Mouse (Mus musculus): ENCODE data around the gene Ccr9. TPM values are rescaled to one million over a fixed set of nuclear protein-coding genes. Genes with fewer than 3 reads are reported as not detected.

Gene Ccr9
- polyA plus RNA-seq, 1 experiment = 7.1 TPM

DNA sequence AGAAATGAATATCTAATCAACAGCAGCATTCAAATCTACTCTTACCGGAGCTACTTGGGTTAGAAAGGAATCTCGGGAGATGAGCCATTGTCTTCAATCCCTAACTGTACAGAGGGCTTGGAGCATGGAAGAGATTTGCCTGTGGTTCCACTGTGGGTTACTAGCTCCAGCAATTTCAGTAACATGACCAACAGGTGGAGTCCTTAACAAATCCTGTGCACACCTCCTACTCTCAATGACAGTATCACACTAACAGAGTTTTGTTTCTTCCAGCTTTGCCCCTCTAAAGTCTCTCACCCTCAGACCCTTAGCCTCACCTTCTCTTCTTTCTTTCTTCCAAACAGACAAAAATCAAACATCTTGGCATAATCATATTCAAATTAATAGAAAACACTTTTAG lies 34.9 kb downstream of the Ccr9 start:
- peaks cover 8% of the 10 kb centered on the region; the same call in 1 of the 2 replicates for H3K36me3 ChIP-seq (ENCODE audit: control insufficient read depth, insufficient read depth, low read length)
- peaks cover 5% of the 10 kb centered on the region; the same call in 1 of the 2 replicates for H3K4me1 ChIP-seq (ENCODE audit: control insufficient read depth, insufficient read depth, insufficient read length, low read length)
- no peak overlapping the region for H3K27ac ChIP-seq (ENCODE audit: insufficient read depth, low read depth, low read length)
- TF ChIP-seq CTCF (IDR thresholded peaks at IDR 0.05; ENCODE audit: extremely low read depth, insufficient read length, insufficient replicate concordance, low read depth, low read length) (no peak), POLR2A (IDR thresholded peaks at IDR 0.05; ENCODE audit: low read depth, low read length) (no peak)
- H3K27me3 ChIP-seq (ENCODE audit: control insufficient read depth, insufficient read depth, low read length) = no peaks in the 10 kb centered on the region
- WGBS = 76% methylated on average over 2 of the region's 2 CpGs
- H3K4me3 ChIP-seq (ENCODE audit: low read depth, low read length) = no peak overlapping the region

DNA sequence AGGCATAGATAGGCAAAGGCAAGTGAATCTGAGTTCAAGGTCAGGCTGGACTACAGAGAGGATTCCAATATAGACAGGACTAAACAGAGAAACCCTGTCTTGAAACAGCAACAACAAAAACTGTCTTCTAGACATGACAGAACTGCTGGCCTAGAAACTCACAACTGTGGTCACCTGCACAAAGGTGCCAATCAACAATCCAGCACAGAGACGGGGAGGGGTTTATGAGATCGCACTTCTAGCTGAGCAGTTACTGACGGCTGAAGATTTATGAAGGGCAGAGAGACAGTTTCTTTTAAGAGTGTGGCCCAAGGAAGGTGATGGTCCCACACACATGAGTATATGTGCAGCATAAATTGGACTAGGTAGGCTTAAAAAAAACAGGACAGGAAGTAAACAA lies 38.1 kb downstream of the Ccr9 start:
- Histone ChIP-seq H3K27ac (ENCODE audit: insufficient read depth, low read depth, low read length) (no peak overlapping the region), H3K36me3 (ENCODE audit: control insufficient read depth, insufficient read depth, low read length) (0 out of 2 replicates have a peak, but pooled peaks cover 4% of the 10 kb centered on the region), H3K27me3 (ENCODE audit: control insufficient read depth, insufficient read depth, low read length) (peaks cover under 1% of the 10 kb centered on the region; the same call in 1 of the 2 replicates), H3K4me1 (ENCODE audit: control insufficient read depth, insufficient read depth, insufficient read length, low read length) (peaks cover 5% of the 10 kb centered on the region; the same call in 1 of the 2 replicates), H3K4me3 (ENCODE audit: low read depth, low read length) (no peak overlapping the region)
- TF ChIP-seq POLR2A (IDR thresholded peaks at IDR 0.05; ENCODE audit: low read depth, low read length) (no peak), CTCF (IDR thresholded peaks at IDR 0.05; ENCODE audit: extremely low read depth, insufficient read length, insufficient replicate concordance, low read depth, low read length) (no peak)
- WGBS = 25% methylated on average over 3 of the region's 3 CpGs

DNA sequence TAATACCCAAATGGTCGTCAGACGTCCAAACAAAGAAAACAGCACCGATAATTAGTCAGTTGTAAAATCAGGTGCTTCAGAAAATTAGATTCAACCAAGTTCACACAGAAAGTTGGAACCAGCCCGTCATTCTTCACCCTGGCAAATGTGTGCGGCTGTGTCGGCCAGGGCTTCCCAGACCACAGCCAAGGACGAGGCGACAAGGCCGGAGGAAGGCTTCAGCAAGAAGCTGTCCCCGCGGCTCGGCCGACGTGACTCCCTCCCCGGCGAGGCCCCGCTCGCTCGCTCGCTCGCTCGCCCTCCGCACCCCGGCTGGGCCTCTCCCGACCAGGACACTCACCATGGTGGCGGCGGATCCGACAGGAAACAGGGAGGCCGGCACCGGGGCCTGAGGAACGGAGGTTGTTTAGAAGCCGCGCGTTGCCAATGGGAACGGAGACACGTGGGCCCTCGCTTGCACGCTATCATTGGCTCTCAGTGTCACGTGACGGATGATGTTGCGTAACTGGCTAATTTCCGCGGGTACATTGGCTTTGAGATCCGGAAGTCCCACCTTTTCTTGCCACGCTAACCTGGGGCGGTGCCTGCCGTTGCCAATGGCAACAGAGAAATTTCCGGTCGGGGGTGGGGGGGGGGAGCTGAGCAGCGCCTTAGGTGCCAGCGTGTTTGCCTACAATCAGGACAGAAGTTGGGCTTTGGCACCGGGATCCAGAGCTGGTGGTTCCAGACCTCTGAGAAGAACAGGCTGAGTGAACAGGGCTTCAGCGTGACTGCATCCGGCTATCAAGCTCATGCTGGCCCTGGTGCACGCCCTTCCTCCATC lies 39.2 kb downstream of the Ccr9 start, which contains the start of gene Lztfl1:
TSS of gene Lztfl1 (minus strand) at position 512 of the 823 bp plus-strand sequence.
- Histone ChIP-seq H3K4me1 (ENCODE audit: control insufficient read depth, insufficient read depth, insufficient read length, low read length) (peaks cover 5% of the 10 kb centered on the region; the same call in 1 of the 2 replicates), H3K27me3 (ENCODE audit: control insufficient read depth, insufficient read depth, low read length) (peaks cover 3% of the 10 kb centered on the region; the same call in 1 of the 2 replicates), H3K27ac (ENCODE audit: insufficient read depth, low read depth, low read length) (peak within 1 kb of the TSS; percentile 32; the same call in 1 of the 2 replicates), H3K36me3 (ENCODE audit: control insufficient read depth, insufficient read depth, low read length) (0 out of 2 replicates have a peak, but pooled peaks cover under 1% of the 10 kb centered on the region), H3K4me3 (ENCODE audit: low read depth, low read length) (peak within 1 kb of the TSS; percentile 83)
- no peak for TF ChIP-seq CTCF (IDR thresholded peaks at IDR 0.05; ENCODE audit: extremely low read depth, insufficient read length, insufficient replicate concordance, low read depth, low read length)
- TF ChIP-seq POLR2A (IDR thresholded peaks at IDR 0.05; ENCODE audit: low read depth, low read length) = no peak; the same call in none of the 2 replicates
- WGBS = under 1% methylated on average over 55 of the region's 55 CpGs

DNA sequence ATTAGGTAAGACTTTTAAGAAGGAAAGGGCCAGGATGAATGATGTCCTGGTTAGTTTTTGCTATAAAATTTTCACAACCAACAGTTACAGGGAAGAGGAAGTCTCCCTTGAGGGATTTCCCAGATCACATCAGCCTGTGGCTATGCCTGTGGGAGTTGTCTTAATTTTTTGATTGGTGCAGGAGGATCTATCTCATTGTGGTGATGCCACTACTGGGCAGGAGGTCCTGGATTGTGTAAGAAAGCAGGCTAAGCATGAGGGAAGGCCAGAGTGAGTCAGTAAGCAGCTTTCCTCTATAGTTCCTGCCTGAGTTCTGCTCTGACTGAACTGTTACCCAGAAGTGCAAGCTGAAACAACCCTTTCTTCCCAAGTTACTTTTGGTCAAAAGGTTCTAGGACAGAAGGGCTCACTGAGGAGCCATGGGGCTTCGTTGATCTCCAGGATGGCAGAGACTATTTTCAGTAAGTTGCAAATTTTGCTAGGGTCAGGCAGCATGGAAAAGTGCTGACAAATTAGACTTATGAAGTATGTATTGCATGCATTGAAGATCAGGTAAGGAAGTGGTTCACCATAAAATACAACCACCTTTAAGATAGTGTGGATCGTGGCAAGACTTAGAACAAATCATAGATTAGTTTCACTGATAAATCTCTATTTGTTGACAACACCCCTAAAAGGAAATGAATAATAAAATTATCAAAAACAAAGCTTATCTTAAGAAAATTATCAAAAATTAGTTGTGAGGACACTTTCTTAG lies 44.7 kb downstream of the Ccr9 start:
- TF ChIP-seq CTCF (IDR thresholded peaks at IDR 0.05; ENCODE audit: extremely low read depth, insufficient read length, insufficient replicate concordance, low read depth, low read length) (no peak), POLR2A (IDR thresholded peaks at IDR 0.05; ENCODE audit: low read depth, low read length) (no peak)
- 0 out of 2 replicates have a peak overlapping the region, but pooled peaks have one; percentile 2 for H3K27ac ChIP-seq (ENCODE audit: insufficient read depth, low read depth, low read length)
- no peak overlapping the region for H3K4me3 ChIP-seq (ENCODE audit: low read depth, low read length)
- WGBS = 52% methylated on average over 2 of the region's 2 CpGs
- peaks cover 3% of the 10 kb centered on the region; the same call in 1 of the 2 replicates for H3K27me3 ChIP-seq (ENCODE audit: control insufficient read depth, insufficient read depth, low read length)
- H3K36me3 ChIP-seq (ENCODE audit: control insufficient read depth, insufficient read depth, low read length) = no peaks in the 10 kb centered on the region
- H3K4me1 ChIP-seq (ENCODE audit: control insufficient read depth, insufficient read depth, insufficient read length, low read length) = no peaks in the 10 kb centered on the region

DNA sequence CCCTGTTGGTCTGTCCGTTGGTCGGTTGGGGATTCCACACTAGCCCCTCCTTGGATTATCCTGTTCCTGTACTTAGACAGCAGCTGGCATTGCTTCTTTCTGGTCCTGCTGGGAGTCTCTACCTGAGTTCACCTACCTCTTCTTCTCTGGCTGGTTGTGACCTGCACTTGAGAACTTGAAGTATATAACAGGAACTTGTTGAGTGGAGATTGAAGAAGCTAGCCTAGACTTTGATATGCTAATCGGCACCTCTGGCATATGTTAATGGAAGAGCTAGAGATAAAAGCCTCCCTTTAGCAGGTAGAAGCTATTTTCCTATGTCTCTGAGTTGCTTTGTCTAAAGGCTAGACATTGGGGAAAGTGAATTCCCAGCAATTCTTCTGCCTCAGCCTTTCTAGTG lies 53.0 kb downstream of the Ccr9 start:
- no peaks in the 10 kb centered on the region for H3K36me3 ChIP-seq (ENCODE audit: control insufficient read depth, insufficient read depth, low read length)
- H3K27me3 ChIP-seq (ENCODE audit: control insufficient read depth, insufficient read depth, low read length) = no peaks in the 10 kb centered on the region
- no peak overlapping the region for H3K4me3 ChIP-seq (ENCODE audit: low read depth, low read length)
- H3K27ac ChIP-seq (ENCODE audit: insufficient read depth, low read depth, low read length) = no peak overlapping the region
- no peak for TF ChIP-seq CTCF (IDR thresholded peaks at IDR 0.05; ENCODE audit: extremely low read depth, insufficient read length, insufficient replicate concordance, low read depth, low read length)
- no peak for TF ChIP-seq POLR2A (IDR thresholded peaks at IDR 0.05; ENCODE audit: low read depth, low read length)
- no peaks in the 10 kb centered on the region; the same call in 1 of the 2 replicates for H3K4me1 ChIP-seq (ENCODE audit: control insufficient read depth, insufficient read depth, insufficient read length, low read length)
- 61% methylated on average over 3 of the region's 3 CpGs for WGBS

DNA sequence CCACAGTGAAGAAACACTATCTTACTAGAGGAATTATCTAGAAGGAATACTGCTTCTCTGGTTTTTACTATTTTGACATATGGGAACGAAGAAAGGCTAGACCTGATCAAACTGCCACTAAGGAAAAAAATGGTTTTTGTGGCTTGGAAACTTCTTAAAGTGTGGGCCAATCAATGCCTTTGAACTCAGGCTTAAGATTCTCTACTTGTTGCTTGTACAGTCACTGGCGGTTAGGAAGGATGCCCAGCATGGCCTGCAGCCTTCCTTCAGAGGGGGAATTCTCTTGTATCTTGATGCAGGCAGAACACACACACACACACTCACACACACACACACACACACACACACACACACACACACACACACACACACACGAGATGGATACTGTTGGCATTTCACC lies 55.9 kb downstream of the Ccr9 start:
- no peak overlapping the region for H3K27ac ChIP-seq (ENCODE audit: insufficient read depth, low read depth, low read length)
- no peaks in the 10 kb centered on the region for H3K36me3 ChIP-seq (ENCODE audit: control insufficient read depth, insufficient read depth, low read length)
- no peaks in the 10 kb centered on the region; the same call in 1 of the 2 replicates for H3K4me1 ChIP-seq (ENCODE audit: control insufficient read depth, insufficient read depth, insufficient read length, low read length)
- no peaks in the 10 kb centered on the region for H3K27me3 ChIP-seq (ENCODE audit: control insufficient read depth, insufficient read depth, low read length)
- no peak overlapping the region for H3K4me3 ChIP-seq (ENCODE audit: low read depth, low read length)
- WGBS = 58% methylated on average over 3 of the region's 3 CpGs
- TF ChIP-seq CTCF (IDR thresholded peaks at IDR 0.05; ENCODE audit: extremely low read depth, insufficient read length, insufficient replicate concordance, low read depth, low read length) (no peak), POLR2A (IDR thresholded peaks at IDR 0.05; ENCODE audit: low read depth, low read length) (no peak)
